Mouse (Mus musculus) neural tube, embryonic 13.5 days (tissue): ENCODE measurements around the gene Rem1. TPM values are rescaled to one million over a fixed set of nuclear protein-coding genes. Genes with fewer than 3 reads are reported as not detected.

Experiments
- ATAC-seq: fragments of 200-750 bp; cut with Nextera tagmentation; 2 replicates; pipeline ENCODE4 v1.8.0; 2017; ENCODE audit warnings: low read depth, mild to moderate bottlenecking, moderate TSS enrichment, moderate library complexity
- H3K27ac ChIP-seq: fragments of 300-500 bp; sonication (generic); replicated peaks from 2 replicates; pipeline ENCODE4 v1.5.1; 2015; ENCODE audit warnings: moderate library complexity, mild to moderate bottlenecking, inconsistent platforms
- H3K27me3 ChIP-seq: fragments of 300-500 bp; sonication (generic); 2 replicates; pipeline ENCODE4 v1.6.1; 2015; ENCODE audit warnings: mild to moderate bottlenecking, inconsistent platforms
- H3K36me3 ChIP-seq: fragments of 300-500 bp; sonication (generic); 2 replicates; pipeline ENCODE4 v1.6.1; 2015; ENCODE audit warnings: mild to moderate bottlenecking, inconsistent platforms
- H3K4me1 ChIP-seq: fragments of 300-500 bp; sonication (generic); replicated peaks from 2 replicates; pipeline ENCODE4 v1.6.1; 2015; ENCODE audit warnings: inconsistent platforms
- H3K4me2 ChIP-seq: fragments of 300-500 bp; sonication (generic); 2 replicates; pipeline ENCODE4 v1.6.1; 2015; ENCODE audit warnings: inconsistent platforms, mild to moderate bottlenecking, moderate library complexity
- H3K4me3 ChIP-seq: fragments of 300-500 bp; sonication (generic); 2 replicates; pipeline ENCODE4 v1.5.1; 2015; ENCODE audit warnings: mild to moderate bottlenecking, inconsistent platforms
- H3K9ac ChIP-seq: fragments of 300-500 bp; sonication (generic); 2 replicates; pipeline ENCODE4 v1.6.1; 2015; ENCODE audit warnings: moderate library complexity, mild to moderate bottlenecking, inconsistent platforms
- H3K9me3 ChIP-seq: fragments of 300-500 bp; sonication (generic); 2 replicates; pipeline ENCODE4 v1.6.1; 2016; ENCODE audit warnings: inconsistent platforms
- WGBS: fragments of 180-500 bp; shearing (Covaris S2); methylation state at CpG from one replicate; pipeline ENCODE4 v1.1.7; 2015; 5-methylcytosine and 5-hydroxymethylcytosine counted together
- polyA plus RNA-seq: library from polyadenylated mRNA; unstranded; fragments of >200 nt; fragmentation: Nextera tagmentation; extraction: Ambion mirVana; gene quantifications from 2 replicates; pipeline ENCODE4 v1.2.1, GENCODE M21; 2015

The Rem1 gene
- polyA plus RNA-seq, 1 experiment from 2014 or later, result 0.32 TPM

GRCm38 (mm10) chr2:152612193-152612592 lies 14.6 kb upstream of the Rem1 start:
- WGBS, result 30% methylated on average over 8 of the region's 8 CpGs
- H3K9ac ChIP-seq, result no peak overlapping the region
- H3K4me3 ChIP-seq, result no peak overlapping the region

GRCm38 (mm10) chr2:152615563-152615962 lies 11.2 kb upstream of the Rem1 start:
- H3K4me1 ChIP-seq, result no peaks in the 10 kb centered on the region
- no peaks in the 10 kb centered on the region for H3K36me3 ChIP-seq
- H3K9ac ChIP-seq, result no peak overlapping the region
- H3K9me3 ChIP-seq, result no peaks in the 10 kb centered on the region
- ATAC-seq, result peak; percentile 59
- no peaks in the 10 kb centered on the region for H3K27me3 ChIP-seq
- H3K27ac ChIP-seq, result no peak overlapping the region
- WGBS, result 9% methylated on average over 7 of the region's 7 CpGs
- H3K4me3 ChIP-seq, result no peak overlapping the region
- H3K4me2 ChIP-seq, result no peak overlapping the region

More at GRCm38 (mm10) chr2:152612193-152612592, 14.6 kb upstream of the Rem1 start:
- ATAC-seq, result no peak
- H3K36me3 ChIP-seq, result no peaks in the 10 kb centered on the region
- no peaks in the 10 kb centered on the region for H3K4me1 ChIP-seq
- H3K27ac ChIP-seq, result no peak overlapping the region
- H3K27me3 ChIP-seq, result no peaks in the 10 kb centered on the region
- H3K4me2 ChIP-seq, result no peak overlapping the region
- peaks cover 4% of the 10 kb centered on the region; the same call in 1 of the 2 replicates for H3K9me3 ChIP-seq

GRCm38 (mm10) chr2:152616470-152616869 lies 10.3 kb upstream of the Rem1 start:
- Histone ChIP-seq H3K36me3 (no peaks in the 10 kb centered on the region), H3K4me3 (no peak overlapping the region), H3K9me3 (no peaks in the 10 kb centered on the region), H3K4me2 (no peak overlapping the region), H3K4me1 (no peaks in the 10 kb centered on the region), H3K9ac (no peak overlapping the region), H3K27ac (no peak overlapping the region), H3K27me3 (no peaks in the 10 kb centered on the region)
- 88% methylated on average over 6 of the region's 6 CpGs for WGBS
- ATAC-seq, result no peak

GRCm38 (mm10) chr2:152617374-152617773 lies 9.4 kb upstream of the Rem1 start:
- Histone ChIP-seq H3K27ac (no peak overlapping the region), H3K9me3 (no peaks in the 10 kb centered on the region), H3K4me2 (no peak overlapping the region), H3K27me3 (no peaks in the 10 kb centered on the region), H3K36me3 (no peaks in the 10 kb centered on the region), H3K4me1 (no peaks in the 10 kb centered on the region), H3K4me3 (no peak overlapping the region), H3K9ac (no peak overlapping the region)
- no peak for ATAC-seq
- whole genome bisulfite sequencing, result 52% methylated on average over 5 of the region's 5 CpGs

- no peak overlapping the region for H3K9ac ChIP-seq
- 79% methylated on average over 9 of the region's 9 CpGs for WGBS
- H3K27ac ChIP-seq, result no peak overlapping the region
- peaks cover 5% of the 10 kb centered on the region for H3K4me1 ChIP-seq
- peaks cover 16% of the 10 kb centered on the region for H3K27me3 ChIP-seq
- H3K9me3 ChIP-seq, result no peaks in the 10 kb centered on the region
- no peak overlapping the region for H3K4me3 ChIP-seq
- H3K36me3 ChIP-seq, result no peaks in the 10 kb centered on the region
- no peak for ATAC-seq
- no peak overlapping the region for H3K4me2 ChIP-seq
Observed at GRCm38 (mm10) chr2:152620367-152621134, 6.2 kb upstream of the Rem1 start.

GRCm38 (mm10) chr2:152622151-152622550 lies 4.6 kb upstream of the Rem1 start:
- Histone ChIP-seq H3K4me1 (peaks cover 13% of the 10 kb centered on the region), H3K36me3 (no peaks in the 10 kb centered on the region), H3K9ac (no peak overlapping the region), H3K4me2 (no peak overlapping the region), H3K27me3 (peaks cover 32% of the 10 kb centered on the region), H3K4me3 (no peak overlapping the region), H3K27ac (no peak overlapping the region), H3K9me3 (no peaks in the 10 kb centered on the region)
- ATAC-seq, result no peak
- 76% methylated on average over 13 of the region's 13 CpGs for WGBS

- Histone ChIP-seq H3K9me3 (no peaks in the 10 kb centered on the region), H3K4me3 (no peak within 1 kb of the TSS), H3K27ac (no peak within 1 kb of the TSS), H3K9ac (no peak within 1 kb of the TSS), H3K36me3 (no peaks in the 10 kb centered on the region), H3K27me3 (peaks cover 40% of the 10 kb centered on the region), H3K4me1 (peaks cover 17% of the 10 kb centered on the region), H3K4me2 (no peak within 1 kb of the TSS)
- no peak for ATAC-seq
- WGBS, result 84% methylated on average over 7 of the region's 7 CpGs
Observed at GRCm38 (mm10) chr2:152622953-152623352, 3.8 kb upstream of the Rem1 start, which contains the start of gene Defb25. Gene Defb25 (minus strand): TSS chr2:152623053.

- Histone ChIP-seq H3K27ac (no peak overlapping the region), H3K4me3 (no peak overlapping the region), H3K4me1 (peaks cover 17% of the 10 kb centered on the region), H3K9ac (no peak overlapping the region), H3K9me3 (no peaks in the 10 kb centered on the region), H3K27me3 (peaks cover 56% of the 10 kb centered on the region), H3K4me2 (no peak overlapping the region), H3K36me3 (no peaks in the 10 kb centered on the region)
- 92% methylated on average over 2 of the region's 2 CpGs for WGBS
- no peak for ATAC-seq
Observed at GRCm38 (mm10) chr2:152624566-152624965, 2.2 kb upstream of the Rem1 start.

GRCm38 (mm10) chr2:152625256-152625655 lies 1.5 kb upstream of the Rem1 start:
- H3K4me3 ChIP-seq, result no peak overlapping the region
- no peak overlapping the region for H3K4me2 ChIP-seq
- H3K4me1 ChIP-seq, result peaks cover 17% of the 10 kb centered on the region
- no peaks in the 10 kb centered on the region for H3K36me3 ChIP-seq
- 6% methylated on average over 1 of the region's 1 CpGs for WGBS
- no peak overlapping the region for H3K9ac ChIP-seq
- no peaks in the 10 kb centered on the region for H3K9me3 ChIP-seq
- ATAC-seq, result no peak
- no peak overlapping the region for H3K27ac ChIP-seq
- peaks cover 61% of the 10 kb centered on the region for H3K27me3 ChIP-seq

- Histone ChIP-seq H3K27ac (no peak overlapping the region), H3K9me3 (no peaks in the 10 kb centered on the region), H3K4me2 (no peak overlapping the region), H3K9ac (no peak overlapping the region), H3K4me3 (no peak overlapping the region), H3K27me3 (peaks cover 61% of the 10 kb centered on the region), H3K4me1 (peaks cover 17% of the 10 kb centered on the region), H3K36me3 (no peaks in the 10 kb centered on the region)
- no peak for ATAC-seq
- WGBS, result 47% methylated on average over 17 of the region's 17 CpGs
Observed at GRCm38 (mm10) chr2:152628066-152628465, 1.3 kb downstream of the Rem1 start.

GRCm38 (mm10) chr2:152629239-152629638 lies 2.5 kb downstream of the Rem1 start:
- Histone ChIP-seq H3K4me1 (peaks cover 17% of the 10 kb centered on the region), H3K27me3 (peaks cover 58% of the 10 kb centered on the region)
- no peak for ATAC-seq

GRCm38 (mm10) chr2:152629904-152630303 lies 3.2 kb downstream of the Rem1 start:
- H3K27me3 ChIP-seq, result peaks cover 52% of the 10 kb centered on the region
- H3K4me3 ChIP-seq, result no peak overlapping the region
- ATAC-seq, result no peak
- peaks cover 17% of the 10 kb centered on the region for H3K4me1 ChIP-seq
- H3K36me3 ChIP-seq, result no peaks in the 10 kb centered on the region
- WGBS, result 86% methylated on average over 6 of the region's 6 CpGs
- H3K4me2 ChIP-seq, result no peak overlapping the region
- H3K9me3 ChIP-seq, result no peaks in the 10 kb centered on the region
- no peak overlapping the region for H3K9ac ChIP-seq
- H3K27ac ChIP-seq, result no peak overlapping the region

More at GRCm38 (mm10) chr2:152629239-152629638, 2.5 kb downstream of the Rem1 start:
- no peak overlapping the region for H3K27ac ChIP-seq
- no peaks in the 10 kb centered on the region for H3K36me3 ChIP-seq
- H3K4me3 ChIP-seq, result no peak overlapping the region
- H3K4me2 ChIP-seq, result no peak overlapping the region
- H3K9me3 ChIP-seq, result no peaks in the 10 kb centered on the region
- H3K9ac ChIP-seq, result no peak overlapping the region
- WGBS, result 81% methylated on average over 3 of the region's 3 CpGs

- no peaks in the 10 kb centered on the region for H3K4me1 ChIP-seq
- H3K27ac ChIP-seq, result no peak overlapping the region
- peaks cover 17% of the 10 kb centered on the region for H3K27me3 ChIP-seq
- H3K36me3 ChIP-seq, result no peaks in the 10 kb centered on the region
- no peaks in the 10 kb centered on the region for H3K9me3 ChIP-seq
- no peak overlapping the region for H3K9ac ChIP-seq
- WGBS, result 36% methylated on average over 17 of the region's 17 CpGs
- no peak overlapping the region for H3K4me3 ChIP-seq
- ATAC-seq, result no peak
- H3K4me2 ChIP-seq, result peak overlapping the region; percentile 13
Observed at GRCm38 (mm10) chr2:152633334-152633733, 6.6 kb downstream of the Rem1 start.
